In the genomic region with DNA sequence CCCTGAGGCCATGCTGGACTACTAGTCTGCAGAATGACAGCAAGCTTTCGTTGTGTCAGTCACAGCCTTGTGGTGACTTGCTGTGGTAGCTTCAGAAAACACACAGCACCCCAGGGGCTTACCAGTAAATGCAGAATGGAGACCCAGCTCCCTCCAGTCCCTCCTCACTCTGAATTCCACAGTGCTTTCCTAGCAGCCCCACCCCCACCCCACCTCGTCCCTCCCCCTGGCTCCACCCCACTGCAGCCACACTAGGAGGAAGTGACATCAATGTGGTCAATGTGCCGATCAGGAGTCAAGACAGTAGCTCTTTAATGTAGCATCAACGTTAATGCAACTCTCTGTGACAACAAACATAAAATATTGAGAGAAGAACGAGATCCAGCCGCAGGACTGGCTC, we compare ENCODE assay signal across 9 mouse cellular contexts. TPM values are rescaled to one million over a fixed set of nuclear protein-coding genes. Genes with fewer than 3 reads are reported as not detected.
DNase-seq lines count a peak whose midpoint lies in the region; ATAC-seq and TF ChIP-seq lines count a peak whose summit lies in the region.
"Had no signal": no experiment of that assay in that cellular context is flagged by ENCODE, and none has a peak within 500 bp of the region (broad histone marks: within the 10 kb centered on the region; RNA-seq: fewer than 3 reads in every experiment).

No protein-coding gene starts in this region.

- H3K27ac ChIP-seq in lung, postnatal 0 days (ENCODE audit: low read length), result peak overlapping the region; percentile 54; the same call in 1 of the 2 replicates

- no peak overlapping the region for H3K4me3 ChIP-seq in lung, postnatal 0 days (ENCODE audit: low read depth, low read length)

- peak; percentile 18 to 26 for DNase-seq in cerebellum, postnatal 14 days
- DNase-seq in cerebellum, adult 9-11 months, result no peak
- peak; percentile 64 to 70 for DNase-seq in B cell, adult 2 months
- DNase-seq in lung, postnatal 0 days (ENCODE audit: low spot score), result peak; percentile 41
- no peak for DNase-seq in left cerebral cortex, adult 18-20 months (ENCODE audit: low spot score in 2 of 2)
- DNase-seq in left cerebral cortex, postnatal 4 days, result no peak
- DNase-seq in layer of hippocampus, adult 18-20 months (ENCODE audit: low spot score in 2 of 2), result no peak
- DNase-seq: embryo, embryonic 11 days had no signal

- H3K9me3 ChIP-seq in lung, postnatal 0 days (ENCODE audit: low read length), result no peaks in the 10 kb centered on the region

- intact Hi-C loops in left cerebral cortex, postnatal 4 days (cut with DNase I), result no loop called here

- TF ChIP-seq CTCF in lung, postnatal 0 days (IDR thresholded peaks at IDR 0.05), result no peak

- no peak for TF ChIP-seq EP300 in lung, postnatal 0 days (IDR thresholded peaks at IDR 0.05)

- no peak overlapping the region; the same call in 1 of the 2 replicates for H3K4me2 ChIP-seq in lung, postnatal 0 days (replicated peaks; ENCODE audit: low read depth, low read length)

- WGBS in lung, postnatal 0 days, result 31% methylated on average over 6 of the region's 6 CpGs

- H3K4me1 ChIP-seq in lung, postnatal 0 days (ENCODE audit: insufficient read depth, low read depth, low read length), result peaks cover 28% of the 10 kb centered on the region; the same call in 1 of the 2 replicates

- no peaks in the 10 kb centered on the region for H3K36me3 ChIP-seq in lung, postnatal 0 days (ENCODE audit: insufficient read depth, low read length)

- no peaks in the 10 kb centered on the region for H3K27me3 ChIP-seq in lung, postnatal 0 days (replicated peaks; ENCODE audit: insufficient read depth, low read length)

- H3K9ac ChIP-seq in lung, postnatal 0 days (replicated peaks; ENCODE audit: low read depth), result no peak overlapping the region

- ATAC-seq in granulocyte monocyte progenitor cell, adult 5-6 weeks (replicated peaks; ENCODE audit: poor library complexity, severe bottlenecking), result peak; percentile 84
- no peak for ATAC-seq in lung, postnatal 0 days

RNA-seq across cellular contexts. Expression of a gene that starts 25.2 kb away (rescaled TPM):
- 4.8 and 5.4 TPM in 2 replicates for total RNA-seq in granulocyte monocyte progenitor cell, adult 5-6 weeks (2014; fragmentation: Nextera tagmentation)
- total RNA-seq in granulocyte monocyte progenitor cell, adult 5-6 weeks (2017), result 1.9 and 3.7 TPM in 2 replicates
- polyA plus RNA-seq in lung, postnatal 0 days (2015; fragmentation: Nextera tagmentation; extraction: Ambion mirVana), result 49.0 and 49.5 TPM in 2 replicates
- total RNA-seq in left cerebral cortex, adult 18-20 months (2021), result 10 to 100 TPM; 23.4 to 31.3 TPM
- total RNA-seq in left cerebral cortex, postnatal 4 days (2021), result 10 to 100 TPM; 11.1 to 13.7 TPM
- 10 to 100 TPM; 82.2 to 84.9 TPM for total RNA-seq in layer of hippocampus, adult 18-20 months (2021)

Comparison
In these comparisons a context has a peak if more than half of its experiments do, and no peak if none do; other contexts are left out.
1. DNase-seq: peak in cerebellum, postnatal 14 days (2 of 2), B cell, adult 2 months (2 of 2) and lung, postnatal 0 days (single experiment); none in cerebellum, adult 9-11 months (single experiment), left cerebral cortex, adult 18-20 months (0 of 2), left cerebral cortex, postnatal 4 days (single experiment) and layer of hippocampus, adult 18-20 months (0 of 2).